Mouse (Mus musculus): ENCODE results near the gene Rassf6. TPM values are rescaled to one million over a fixed set of nuclear protein-coding genes. Genes with fewer than 3 reads are reported as not detected.

The Rassf6 gene
- polyA plus RNA-seq, 1 experiment from 2014 or later = 4.3 TPM

- 5% methylated on average over 3 of the region's 3 CpGs for WGBS (ENCODE audit: insufficient replicate concordance)
- no peak for ATAC-seq
- no peak overlapping the region for H3K27ac ChIP-seq
Observed at GRCm38 (mm10) chr5:90652724-90653123, 12.3 kb upstream of the Rassf6 start.

GRCm38 (mm10) chr5:90650466-90651150, 10.2 kb upstream of the Rassf6 start:
- no peaks in the 10 kb centered on the region for H3K27me3 ChIP-seq (replicated peaks)
- no peak overlapping the region for H3K27ac ChIP-seq
- H3K36me3 ChIP-seq = no peaks in the 10 kb centered on the region
- no peak for ATAC-seq
- no peaks in the 10 kb centered on the region for H3K9me3 ChIP-seq (replicated peaks)
- no peak overlapping the region for H3K4me2 ChIP-seq
- no peak overlapping the region for H3K4me3 ChIP-seq
- no peak overlapping the region for H3K9ac ChIP-seq
- 59% methylated on average over 5 of the region's 5 CpGs for WGBS (ENCODE audit: insufficient replicate concordance)
- no peaks in the 10 kb centered on the region for H3K4me1 ChIP-seq

More at GRCm38 (mm10) chr5:90652724-90653123, 12.3 kb upstream of the Rassf6 start:
- H3K36me3 ChIP-seq = no peaks in the 10 kb centered on the region
- H3K4me2 ChIP-seq = no peak overlapping the region
- no peak overlapping the region for H3K4me3 ChIP-seq
- H3K9me3 ChIP-seq (replicated peaks) = no peaks in the 10 kb centered on the region
- H3K27me3 ChIP-seq (replicated peaks) = no peaks in the 10 kb centered on the region
- H3K9ac ChIP-seq = no peak overlapping the region
- no peaks in the 10 kb centered on the region for H3K4me1 ChIP-seq

DNA sequence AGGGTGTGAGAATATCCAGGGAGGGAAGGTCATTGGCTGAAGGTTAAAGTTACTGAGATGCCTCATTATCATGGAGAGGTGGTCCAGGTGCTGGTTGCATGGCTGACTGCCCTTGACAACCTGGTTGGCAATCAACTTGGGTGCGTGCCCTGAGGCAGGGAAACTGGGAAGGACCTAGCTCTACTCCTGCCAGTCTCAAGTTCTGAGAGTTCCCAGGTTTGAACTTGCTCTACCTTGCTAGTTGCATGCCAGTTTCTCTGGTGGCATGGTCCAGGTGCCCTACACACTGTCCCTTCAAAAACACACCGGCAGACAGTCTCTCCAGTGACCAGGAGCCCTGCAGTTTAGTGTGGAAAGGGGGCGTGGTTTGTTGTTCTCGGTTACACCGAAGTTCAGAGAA, 7.0 kb upstream of the Rassf6 start:
- H3K9me3 ChIP-seq (replicated peaks) = no peaks in the 10 kb centered on the region
- H3K27ac ChIP-seq = no peak overlapping the region
- H3K4me1 ChIP-seq = no peaks in the 10 kb centered on the region
- no peaks in the 10 kb centered on the region for H3K27me3 ChIP-seq (replicated peaks)
- H3K4me2 ChIP-seq = no peak overlapping the region
- no peak overlapping the region for H3K9ac ChIP-seq
- no peak for ATAC-seq
- no peak overlapping the region for H3K4me3 ChIP-seq
- 66% methylated on average over 5 of the region's 5 CpGs for WGBS (ENCODE audit: insufficient replicate concordance)
- no peaks in the 10 kb centered on the region for H3K36me3 ChIP-seq

- no peak for ATAC-seq
- WGBS (ENCODE audit: insufficient replicate concordance) = 73% methylated on average over 5 of the region's 5 CpGs
- H3K9me3 ChIP-seq (replicated peaks) = no peaks in the 10 kb centered on the region
- no peak overlapping the region for H3K4me2 ChIP-seq
- no peaks in the 10 kb centered on the region for H3K36me3 ChIP-seq
- no peak overlapping the region for H3K27ac ChIP-seq
- H3K27me3 ChIP-seq (replicated peaks) = no peaks in the 10 kb centered on the region
- no peaks in the 10 kb centered on the region for H3K4me1 ChIP-seq
- H3K4me3 ChIP-seq = no peak overlapping the region
- H3K9ac ChIP-seq = no peak overlapping the region
Observed at GRCm38 (mm10) chr5:90646398-90646797, 5.9 kb upstream of the Rassf6 start.

- Histone ChIP-seq H3K4me1 (peaks cover 1% of the 10 kb centered on the region; the same call in 1 of the 2 replicates), H3K36me3 (no peaks in the 10 kb centered on the region), H3K9ac (no peak overlapping the region), H3K4me3 (no peak overlapping the region), H3K9me3 (replicated peaks) (no peaks in the 10 kb centered on the region), H3K27ac (no peak overlapping the region), H3K4me2 (no peak overlapping the region), H3K27me3 (replicated peaks) (no peaks in the 10 kb centered on the region)
- 70% methylated on average over 3 of the region's 3 CpGs for WGBS (ENCODE audit: insufficient replicate concordance)
- no peak for ATAC-seq
Observed at GRCm38 (mm10) chr5:90645579-90645978, 5.1 kb upstream of the Rassf6 start.

GRCm38 (mm10) chr5:90641218-90641610, 757 bp upstream of the Rassf6 start:
- WGBS (ENCODE audit: insufficient replicate concordance) = 57% methylated on average over 10 of the region's 10 CpGs
- Histone ChIP-seq H3K4me2 (peak overlapping the region; percentile 67), H3K9ac (no peak overlapping the region), H3K36me3 (no peaks in the 10 kb centered on the region), H3K4me1 (peaks cover 5% of the 10 kb centered on the region; the same call in 1 of the 2 replicates), H3K27ac (peak overlapping the region; percentile 64; the same call in 1 of the 2 replicates), H3K9me3 (replicated peaks) (no peaks in the 10 kb centered on the region), H3K27me3 (replicated peaks) (no peaks in the 10 kb centered on the region), H3K4me3 (no peak overlapping the region)
- peak; percentile 41; the same call in 1 of the 2 replicates for ATAC-seq

DNA sequence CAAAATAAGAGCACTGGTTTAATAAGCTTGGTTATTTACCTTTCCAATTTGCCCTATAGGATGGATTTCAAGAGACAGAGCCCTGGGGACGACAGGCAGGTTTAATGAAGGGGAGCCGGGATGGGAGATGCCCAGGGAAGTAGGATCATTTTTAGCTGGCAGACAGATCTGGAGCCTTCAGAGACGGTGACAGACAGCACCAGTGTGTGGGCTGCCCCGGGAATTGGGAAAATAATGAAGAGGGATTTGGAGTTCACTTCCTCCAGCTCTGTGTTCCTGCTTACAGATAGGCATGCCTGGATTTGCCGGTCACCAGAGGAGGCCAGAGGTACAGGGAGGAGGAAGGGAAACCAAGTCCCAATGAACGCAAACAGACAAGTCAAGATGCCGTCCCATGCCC, 5.6 kb downstream of the Rassf6 start:
- WGBS (ENCODE audit: insufficient replicate concordance) = 66% methylated on average over 7 of the region's 7 CpGs
- ATAC-seq = no peak
- no peaks in the 10 kb centered on the region for H3K9me3 ChIP-seq (replicated peaks)
- H3K27me3 ChIP-seq (replicated peaks) = no peaks in the 10 kb centered on the region
- no peak overlapping the region for H3K4me2 ChIP-seq
- H3K9ac ChIP-seq = no peak overlapping the region
- no peaks in the 10 kb centered on the region for H3K36me3 ChIP-seq
- no peaks in the 10 kb centered on the region for H3K4me1 ChIP-seq
- H3K4me3 ChIP-seq = no peak overlapping the region
- H3K27ac ChIP-seq = no peak overlapping the region

- Histone ChIP-seq H3K27me3 (replicated peaks) (no peaks in the 10 kb centered on the region), H3K27ac (no peak overlapping the region), H3K9me3 (replicated peaks) (no peaks in the 10 kb centered on the region), H3K9ac (no peak overlapping the region), H3K36me3 (no peaks in the 10 kb centered on the region), H3K4me2 (no peak overlapping the region), H3K4me3 (no peak overlapping the region), H3K4me1 (no peaks in the 10 kb centered on the region)
- 77% methylated on average over 1 of the region's 1 CpGs for WGBS (ENCODE audit: insufficient replicate concordance)
- no peak for ATAC-seq
Observed at GRCm38 (mm10) chr5:90628530-90628929, 11.9 kb downstream of the Rassf6 start.

DNA sequence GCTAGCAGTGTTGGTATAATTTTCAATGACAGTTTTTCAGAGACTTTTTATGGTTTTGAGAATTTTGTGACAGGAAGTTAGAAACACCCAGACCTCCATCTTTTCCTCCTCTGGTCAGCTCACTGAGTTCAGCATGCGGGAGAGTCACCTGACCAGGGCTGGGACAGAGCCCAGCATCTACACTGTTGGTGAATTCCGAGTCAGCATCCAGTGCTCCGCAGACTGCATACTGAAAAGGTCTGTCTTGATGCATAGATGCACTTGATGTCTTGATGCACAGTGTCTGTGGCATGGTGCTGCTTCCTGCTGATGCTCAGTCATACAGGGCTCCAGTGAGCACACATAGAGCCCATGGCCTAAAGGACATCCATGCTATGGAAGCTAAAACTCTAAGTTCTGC, 12.4 kb downstream of the Rassf6 start:
- Histone ChIP-seq H3K9ac (no peak overlapping the region), H3K36me3 (no peaks in the 10 kb centered on the region), H3K27me3 (replicated peaks) (no peaks in the 10 kb centered on the region), H3K4me2 (no peak overlapping the region), H3K9me3 (replicated peaks) (no peaks in the 10 kb centered on the region), H3K27ac (no peak overlapping the region), H3K4me1 (no peaks in the 10 kb centered on the region), H3K4me3 (no peak overlapping the region)
- ATAC-seq = no peak
- WGBS (ENCODE audit: insufficient replicate concordance) = 68% methylated on average over 3 of the region's 3 CpGs

GRCm38 (mm10) chr5:90627423-90627822, 13.0 kb downstream of the Rassf6 start:
- ATAC-seq = no peak
- Histone ChIP-seq H3K27me3 (replicated peaks) (no peaks in the 10 kb centered on the region), H3K9ac (no peak overlapping the region), H3K36me3 (no peaks in the 10 kb centered on the region), H3K4me1 (no peaks in the 10 kb centered on the region), H3K9me3 (replicated peaks) (no peaks in the 10 kb centered on the region), H3K27ac (no peak overlapping the region), H3K4me2 (no peak overlapping the region), H3K4me3 (no peak overlapping the region)
- WGBS (ENCODE audit: insufficient replicate concordance) = 76% methylated on average over 4 of the region's 4 CpGs

DNA sequence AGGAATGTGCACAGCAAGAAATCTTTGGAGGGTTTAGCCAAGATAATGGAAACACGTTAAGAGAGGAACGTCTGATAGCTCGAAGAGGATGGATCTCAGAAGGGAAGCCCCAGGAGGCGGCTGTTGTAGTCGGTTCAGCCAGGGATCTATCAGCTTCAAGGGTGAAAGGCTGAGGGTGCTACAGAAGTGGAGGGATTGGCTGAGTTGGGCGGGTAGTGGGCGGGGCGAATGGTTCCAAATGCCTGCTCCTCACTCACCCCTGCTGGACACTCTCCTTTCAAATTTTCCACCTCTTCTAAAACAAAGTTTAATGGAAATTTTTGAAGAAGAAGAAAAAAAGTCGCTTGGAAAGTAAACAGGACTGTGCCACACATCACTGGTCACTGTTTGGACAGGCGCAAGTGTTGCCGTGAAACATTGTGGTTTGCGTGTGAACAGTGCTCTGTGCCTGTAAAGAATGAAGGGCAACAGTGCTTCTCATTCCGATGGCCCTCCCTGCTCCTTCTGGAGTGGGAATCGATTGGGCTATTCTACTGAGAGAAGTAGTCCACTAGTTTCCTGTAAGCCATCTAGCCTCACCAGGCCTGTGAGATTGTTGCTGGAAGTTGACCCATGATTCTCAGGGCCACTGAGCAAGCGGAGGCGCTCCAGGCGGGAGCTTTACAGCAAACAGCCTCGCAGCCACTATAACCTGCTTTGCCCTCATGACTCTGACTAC, 15.6 kb downstream of the Rassf6 start:
- H3K9me3 ChIP-seq (replicated peaks) = no peaks in the 10 kb centered on the region
- 74% methylated on average over 18 of the region's 18 CpGs for WGBS (ENCODE audit: insufficient replicate concordance)
- no peaks in the 10 kb centered on the region for H3K4me1 ChIP-seq
- H3K9ac ChIP-seq = no peak overlapping the region
- no peak overlapping the region for H3K4me2 ChIP-seq
- no peaks in the 10 kb centered on the region for H3K27me3 ChIP-seq (replicated peaks)
- no peak overlapping the region for H3K4me3 ChIP-seq
- H3K27ac ChIP-seq = no peak overlapping the region
- ATAC-seq = no peak
- H3K36me3 ChIP-seq = no peaks in the 10 kb centered on the region

DNA sequence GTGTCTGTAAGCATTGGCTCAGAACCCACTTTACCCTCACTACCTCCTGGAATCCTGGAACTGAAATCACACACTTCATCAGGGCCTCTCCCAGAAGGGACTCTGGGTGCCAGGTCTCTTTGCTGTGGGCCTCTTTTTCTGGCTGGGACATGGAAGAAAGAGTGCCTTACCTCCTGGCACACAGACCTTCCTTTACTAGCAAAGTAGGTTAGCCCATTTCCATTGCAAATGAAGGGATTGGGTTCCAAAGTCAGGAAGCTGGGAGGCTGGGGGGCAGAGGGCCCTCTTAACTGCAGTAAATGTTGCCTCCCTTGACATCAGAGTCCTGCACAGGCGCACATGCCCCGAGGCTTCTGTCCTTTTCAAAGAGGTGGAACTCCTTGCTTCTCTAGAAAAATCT, 17.2 kb downstream of the Rassf6 start:
- no peak overlapping the region for H3K4me2 ChIP-seq
- H3K27ac ChIP-seq = no peak overlapping the region
- no peak for ATAC-seq

More for the DNA sequence above, 17.2 kb downstream of the Rassf6 start:
- H3K9ac ChIP-seq = no peak overlapping the region
- no peaks in the 10 kb centered on the region for H3K36me3 ChIP-seq
- WGBS (ENCODE audit: insufficient replicate concordance) = 67% methylated on average over 2 of the region's 2 CpGs
- no peak overlapping the region for H3K4me3 ChIP-seq
- no peaks in the 10 kb centered on the region for H3K27me3 ChIP-seq (replicated peaks)
- no peaks in the 10 kb centered on the region for H3K9me3 ChIP-seq (replicated peaks)
- no peaks in the 10 kb centered on the region for H3K4me1 ChIP-seq

Measured in liver, embryonic 12.5 days (tissue).